In the genomic region with DNA sequence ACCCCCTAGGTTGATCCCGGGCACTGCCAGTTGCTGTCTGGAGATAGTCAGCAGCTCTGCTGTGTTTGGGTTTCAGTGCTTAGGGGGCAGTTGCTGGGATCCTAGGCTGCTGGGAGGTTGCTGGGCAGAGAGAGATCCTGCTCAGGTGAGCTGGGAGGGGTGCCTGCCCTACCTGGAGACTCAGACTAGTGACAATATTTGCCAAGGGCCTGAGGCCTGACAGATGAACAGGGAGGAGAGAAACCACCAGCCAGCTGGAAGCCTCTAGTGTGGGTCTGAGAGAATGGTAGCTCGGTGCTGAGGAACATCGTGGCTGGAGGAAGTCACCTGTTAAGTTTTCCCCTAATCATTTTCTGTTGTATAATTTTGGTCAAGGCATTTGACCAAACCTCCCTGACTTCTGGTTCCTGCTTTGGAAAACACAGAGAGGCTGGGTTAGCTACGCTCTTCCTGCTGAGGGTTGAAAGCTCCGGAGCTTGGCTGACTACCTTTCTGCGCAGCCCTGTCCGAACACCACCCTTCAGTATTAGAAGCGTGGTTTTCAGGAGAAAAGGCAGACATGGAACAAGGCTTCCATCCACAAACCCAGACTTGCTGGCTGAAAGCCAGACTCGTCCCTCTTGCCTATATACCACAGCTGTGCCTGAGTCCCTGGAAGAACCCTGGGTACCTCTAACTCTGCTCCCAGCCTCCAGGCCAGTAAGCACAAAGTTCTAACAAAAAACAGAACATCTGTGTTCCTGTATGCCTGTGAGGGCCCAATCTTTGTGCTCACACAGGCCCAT, we compare ENCODE assay signal across 10 mouse cellular contexts. TPM values are rescaled to one million over a fixed set of nuclear protein-coding genes. Genes with fewer than 3 reads are reported as not detected.
DNase-seq lines count a peak whose midpoint lies in the region; ATAC-seq and TF ChIP-seq lines count a peak whose summit lies in the region.
"Had no signal": no experiment of that assay in that cellular context is flagged by ENCODE, and none has a peak within 500 bp of the region (broad histone marks: within the 10 kb centered on the region; RNA-seq: fewer than 3 reads in every experiment).

No protein-coding gene starts in this region.

- TF ChIP-seq CTCF in forebrain, postnatal 0 days (IDR thresholded peaks at IDR 0.05; ENCODE audit: low read depth), result no peak

- WGBS in heart, embryonic 16.5 days, result 74% methylated on average over 9 of the region's 9 CpGs
- 82% methylated on average over 9 of the region's 9 CpGs for whole genome bisulfite sequencing in forebrain, postnatal 0 days
- 75% methylated on average over 9 of the region's 9 CpGs for WGBS in liver, embryonic 16.5 days (ENCODE audit: insufficient replicate concordance)

- no peaks in the 10 kb centered on the region for H3K9me3 ChIP-seq in heart, embryonic 16.5 days (replicated peaks; ENCODE audit: control insufficient read depth, low read length)
- H3K9me3 ChIP-seq in forebrain, postnatal 0 days (ENCODE audit: low read length), result no peaks in the 10 kb centered on the region
- H3K9me3 ChIP-seq in liver, embryonic 16.5 days (replicated peaks; ENCODE audit: control insufficient read depth, low read length), result no peaks in the 10 kb centered on the region

- peaks cover 27% of the 10 kb centered on the region for H3K4me1 ChIP-seq in heart, embryonic 16.5 days (ENCODE audit: control insufficient read depth, insufficient read depth, low read length)
- H3K4me1 ChIP-seq in forebrain, postnatal 0 days (ENCODE audit: insufficient read depth), result 0 out of 2 replicates have a peak, but pooled peaks cover 3% of the 10 kb centered on the region
- peaks cover 58% of the 10 kb centered on the region for H3K4me1 ChIP-seq in liver, embryonic 16.5 days (ENCODE audit: control insufficient read depth, low read depth, low read length)

- no peaks in the 10 kb centered on the region for H3K27me3 ChIP-seq in heart, embryonic 16.5 days (ENCODE audit: control insufficient read depth, insufficient read depth, low read length)
- H3K27me3 ChIP-seq in forebrain, postnatal 0 days (ENCODE audit: insufficient read depth, low read length), result no peaks in the 10 kb centered on the region
- no peaks in the 10 kb centered on the region for H3K27me3 ChIP-seq in liver, embryonic 16.5 days (ENCODE audit: control insufficient read depth, insufficient read depth, low read depth, low read length)

- 0 out of 2 replicates have a peak overlapping the region, but pooled peaks have one; percentile 19 for H3K27ac ChIP-seq in heart, embryonic 16.5 days (ENCODE audit: low read length)
- H3K27ac ChIP-seq in forebrain, postnatal 0 days (ENCODE audit: low read depth, low read length), result no peak overlapping the region
- peak overlapping the region; percentile 97 for H3K27ac ChIP-seq in liver, embryonic 16.5 days (ENCODE audit: low read length)

- no peak overlapping the region for H3K4me3 ChIP-seq in heart, embryonic 16.5 days (ENCODE audit: low read length)
- no peak overlapping the region for H3K4me3 ChIP-seq in forebrain, postnatal 0 days (ENCODE audit: low read depth, low read length)
- H3K4me3 ChIP-seq in liver, embryonic 16.5 days (ENCODE audit: low read depth, low read length), result peak overlapping the region; percentile 77

- intact Hi-C loops in heart, postnatal 25 days (cut with DNase I), result loop anchor here (5.0 kb wide), 1 partner anchor 126 kb away; the partner anchor contains the start of gene Eps15
- intact Hi-C loops in left cerebral cortex, postnatal 25 days (cut with DNase I), result no loop called here

- peak overlapping the region; percentile 78; the same call in 1 of the 2 replicates for H3K9ac ChIP-seq in heart, embryonic 16.5 days (ENCODE audit: low read length)
- H3K9ac ChIP-seq in forebrain, postnatal 0 days, result no peak overlapping the region
- peak overlapping the region; percentile 88 for H3K9ac ChIP-seq in liver, embryonic 16.5 days (ENCODE audit: low read depth, low read length)

- ATAC-seq in heart, embryonic 16.5 days (replicated peaks; ENCODE audit: extremely low read depth, insufficient read depth, low FRiP score), result no peak
- ATAC-seq in forebrain, postnatal 0 days, result no peak
- no peak for ATAC-seq in liver, embryonic 16.5 days (ENCODE audit: low read depth)

- H3K36me3 ChIP-seq in heart, embryonic 16.5 days (ENCODE audit: control insufficient read depth, insufficient read depth), result no peaks in the 10 kb centered on the region
- H3K36me3 ChIP-seq in forebrain, postnatal 0 days (ENCODE audit: insufficient read depth), result no peaks in the 10 kb centered on the region
- H3K36me3 ChIP-seq in liver, embryonic 16.5 days (ENCODE audit: control insufficient read depth, insufficient read depth), result peaks cover 12% of the 10 kb centered on the region

- H3K4me2 ChIP-seq in heart, embryonic 16.5 days (ENCODE audit: low read depth, low read length), result peak overlapping the region; percentile 92
- H3K4me2 ChIP-seq in forebrain, postnatal 0 days (ENCODE audit: low read depth), result peak overlapping the region; percentile 99
- peak overlapping the region; percentile 93 for H3K4me2 ChIP-seq in liver, embryonic 16.5 days (ENCODE audit: low read depth, low read length)

- DNase-seq in heart, postnatal 25 days (ENCODE audit: low spot score), result no peak
- DNase-seq in cerebellum, adult 11-12 months, result peak; percentile 56
- no peak for DNase-seq in forebrain, postnatal 0 days
- no peak for DNase-seq in left cerebral cortex, postnatal 25 days (ENCODE audit: low spot score in 2 of 2)
- DNase-seq in embryo, embryonic 11 days, result no peak
- no peak for DNase-seq in adrenal gland, postnatal 36 days
- DNase-seq: kidney, adult 9 months; thymus, postnatal 25 days had no signal

RNA-seq across cellular contexts. Expression of gene Ttc39a, which starts 1.5 kb away (rescaled TPM):
- polyA plus RNA-seq in heart, embryonic 16.5 days (2015; fragmentation: Nextera tagmentation; extraction: Ambion mirVana), result 6.7 and 7.7 TPM in 2 replicates
- total RNA-seq in heart, postnatal 25 days (2021), result 1 to 10 TPM; 1.1 to 2.1 TPM
- 1.5 and 4.5 TPM in 2 replicates for total RNA-seq in forebrain, postnatal 0 days (2014; rRNA removed)
- polyA plus RNA-seq in forebrain, postnatal 0 days (2015; fragmentation: Nextera tagmentation; extraction: Ambion mirVana), result 1.1 and 1.9 TPM in 2 replicates
- polyA plus RNA-seq in liver, embryonic 16.5 days (2015; fragmentation: Nextera tagmentation; extraction: Ambion mirVana), result 10.4 and 11.8 TPM in 2 replicates
- total RNA-seq in left cerebral cortex, postnatal 25 days (2021), result 1 to 10 TPM; 2.0 to 3.9 TPM
- 1 to 10 TPM; 4.2 to 5.0 TPM for total RNA-seq in adrenal gland, postnatal 36 days (2021)
